Mouse (Mus musculus) limb, embryonic 15.5 days (tissue): Measurements from ENCODE around the gene Crkl. TPM values are rescaled to one million over a fixed set of nuclear protein-coding genes. Genes with fewer than 3 reads are reported as not detected.

Source experiments
- ATAC-seq: fragments of 200-750 bp; cut with Nextera tagmentation; 2 replicates; pipeline ENCODE4 v1.8.0; 2017; ENCODE audit warnings: low read depth, moderate TSS enrichment; ENCODE audit not compliant: insufficient number of reproducible peaks, low FRiP score, low TSS enrichment
- H3K27ac ChIP-seq: fragments of 300-500 bp; sonication (generic); 2 replicates; pipeline ENCODE4 v1.5.1; 2015; ENCODE audit warnings: moderate library complexity, mild to moderate bottlenecking, inconsistent platforms
- H3K27me3 ChIP-seq: fragments of 300-500 bp; sonication (generic); 2 replicates; pipeline ENCODE4 v1.6.1; 2015; ENCODE audit warnings: inconsistent platforms
- H3K36me3 ChIP-seq: fragments of 300-500 bp; sonication (generic); 2 replicates; pipeline ENCODE4 v1.6.1; 2015; ENCODE audit warnings: inconsistent platforms
- H3K4me1 ChIP-seq: fragments of 300-500 bp; sonication (generic); 2 replicates; pipeline ENCODE4 v1.6.1; 2015; ENCODE audit warnings: inconsistent platforms
- H3K4me2 ChIP-seq: fragments of 300-500 bp; sonication (generic); 2 replicates; pipeline ENCODE4 v1.6.1; 2015; ENCODE audit warnings: mild to moderate bottlenecking, inconsistent platforms
- H3K4me3 ChIP-seq: fragments of 300-500 bp; sonication (generic); 2 replicates; pipeline ENCODE4 v1.5.1; 2015; ENCODE audit warnings: mild to moderate bottlenecking, inconsistent platforms
- H3K9ac ChIP-seq: fragments of 300-500 bp; sonication (generic); 2 replicates; pipeline ENCODE4 v1.6.1; 2015; ENCODE audit warnings: inconsistent platforms
- H3K9me3 ChIP-seq: fragments of 300-500 bp; sonication (generic); 2 replicates; pipeline ENCODE4 v1.6.1; 2016; ENCODE audit warnings: inconsistent platforms
- WGBS: fragments of 180-500 bp; shearing (Covaris S2); methylation state at CpG from one replicate; pipeline ENCODE4 v1.1.7; 2015; 5-methylcytosine and 5-hydroxymethylcytosine counted together
- polyA plus RNA-seq: library from polyadenylated mRNA; unstranded; fragments of >200 nt; fragmentation: Nextera tagmentation; extraction: Ambion mirVana; gene quantifications from 2 replicates; pipeline ENCODE4 v1.2.1, GENCODE M21; 2015

The Crkl gene
- polyA plus RNA-seq, 1 experiment from 2014 or later, result 69.5 TPM

DNA sequence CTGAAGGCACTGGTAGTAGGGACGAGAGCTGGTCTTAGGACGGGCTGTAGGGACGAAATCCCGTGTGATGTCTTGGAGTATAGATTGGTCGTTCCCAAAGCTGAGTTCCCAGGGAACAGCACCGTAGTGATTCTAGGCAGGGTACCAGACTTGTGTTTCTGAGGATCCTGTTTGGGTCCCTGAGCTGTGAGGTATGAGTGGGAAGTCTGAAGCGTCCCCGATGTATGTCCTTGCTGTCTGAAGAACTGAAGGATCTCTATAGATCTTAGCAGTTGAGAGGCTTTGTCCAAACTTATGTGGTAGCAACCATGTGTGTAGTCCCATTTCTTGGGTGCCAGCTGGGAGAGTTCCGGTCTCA lies 57.4 kb downstream of the Crkl start:
- 8% methylated on average over 9 of the region's 9 CpGs for WGBS
- H3K27me3 ChIP-seq, result no peaks in the 10 kb centered on the region
- peak overlapping the region; percentile 64 for H3K9ac ChIP-seq
- peaks cover 36% of the 10 kb centered on the region for H3K36me3 ChIP-seq
- peak overlapping the region; percentile 72 for H3K4me2 ChIP-seq
- H3K4me3 ChIP-seq, result peak overlapping the region; percentile 67
- H3K4me1 ChIP-seq, result peaks cover 13% of the 10 kb centered on the region
- no peak for ATAC-seq
- peak overlapping the region; percentile 92 for H3K27ac ChIP-seq
- H3K9me3 ChIP-seq, result no peaks in the 10 kb centered on the region

DNA sequence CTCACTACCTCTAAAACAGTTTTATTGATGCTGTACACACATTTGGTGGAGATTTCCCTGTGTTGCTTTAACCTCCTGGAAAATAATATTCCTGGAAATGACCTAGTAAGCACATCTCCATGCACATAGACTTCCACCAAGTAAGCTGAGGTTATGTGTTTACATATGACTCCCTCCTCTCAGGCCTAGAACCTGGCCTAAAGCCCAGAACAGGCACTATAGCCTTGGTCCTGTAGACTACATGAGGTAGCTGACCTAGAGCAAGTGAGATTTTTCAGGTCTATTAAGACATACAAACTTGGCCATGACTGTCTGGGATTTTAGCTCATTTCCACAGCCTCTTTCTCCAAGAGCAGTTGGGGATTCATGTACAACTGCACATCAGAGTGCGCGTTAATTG lies 58.4 kb downstream of the Crkl start:
- no peak overlapping the region for H3K4me3 ChIP-seq
- H3K27me3 ChIP-seq, result no peaks in the 10 kb centered on the region
- H3K9ac ChIP-seq, result no peak overlapping the region
- H3K4me1 ChIP-seq, result peaks cover 13% of the 10 kb centered on the region
- H3K9me3 ChIP-seq, result no peaks in the 10 kb centered on the region
- ATAC-seq, result no peak
- H3K4me2 ChIP-seq, result no peak overlapping the region
- H3K36me3 ChIP-seq, result peaks cover 44% of the 10 kb centered on the region
- H3K27ac ChIP-seq, result no peak overlapping the region
- 95% methylated on average over 2 of the region's 2 CpGs for WGBS

DNA sequence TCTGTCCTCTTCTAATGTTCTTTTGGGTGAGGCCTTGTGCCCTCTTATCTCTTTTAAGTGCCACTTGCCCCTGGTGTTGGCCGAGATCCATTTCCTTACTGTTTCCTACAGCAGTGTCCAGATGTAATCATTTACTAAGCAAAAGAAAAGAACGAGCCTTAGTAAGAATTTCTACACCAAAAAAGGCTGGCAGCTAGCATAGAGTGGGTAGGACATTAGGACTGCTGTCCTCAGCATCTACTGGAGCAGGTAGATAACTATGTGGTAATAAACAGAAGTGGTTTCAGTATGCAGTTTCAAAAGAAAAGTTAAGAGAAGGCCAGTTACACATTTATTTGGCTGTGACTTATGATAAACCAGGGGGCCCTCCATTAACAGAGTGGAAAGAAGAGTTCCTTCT lies 58.9 kb downstream of the Crkl start:
- no peak overlapping the region for H3K4me3 ChIP-seq
- no peak overlapping the region for H3K27ac ChIP-seq
- H3K4me2 ChIP-seq, result no peak overlapping the region
- ATAC-seq, result no peak
- H3K36me3 ChIP-seq, result peaks cover 50% of the 10 kb centered on the region
- no peaks in the 10 kb centered on the region for H3K27me3 ChIP-seq
- no peak overlapping the region for H3K9ac ChIP-seq
- H3K4me1 ChIP-seq, result peaks cover 13% of the 10 kb centered on the region
- no peaks in the 10 kb centered on the region for H3K9me3 ChIP-seq
- WGBS, result 86% methylated on average over 2 of the region's 2 CpGs

DNA sequence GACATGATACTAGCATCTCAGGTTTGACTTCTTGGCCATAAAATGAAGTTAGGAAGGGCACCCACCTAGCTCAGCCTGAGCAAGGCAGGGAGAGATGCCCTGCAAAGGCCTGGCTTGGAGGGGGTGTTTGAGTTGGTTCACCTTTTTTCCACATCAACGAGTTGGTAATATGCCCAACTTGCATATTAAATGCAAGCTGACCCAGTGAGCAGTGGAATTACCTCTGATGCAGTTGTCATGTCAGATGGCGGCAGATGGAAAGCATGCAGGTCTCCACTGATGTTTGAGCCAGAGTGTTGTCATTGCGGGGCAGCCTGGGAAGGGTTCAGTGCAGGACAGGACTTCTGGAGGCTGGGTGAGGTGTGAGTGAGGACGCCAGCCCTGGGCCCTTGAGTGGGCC lies 59.6 kb downstream of the Crkl start:
- WGBS, result 90% methylated on average over 4 of the region's 4 CpGs
- ATAC-seq, result no peak
- H3K4me3 ChIP-seq, result no peak overlapping the region

DNA sequence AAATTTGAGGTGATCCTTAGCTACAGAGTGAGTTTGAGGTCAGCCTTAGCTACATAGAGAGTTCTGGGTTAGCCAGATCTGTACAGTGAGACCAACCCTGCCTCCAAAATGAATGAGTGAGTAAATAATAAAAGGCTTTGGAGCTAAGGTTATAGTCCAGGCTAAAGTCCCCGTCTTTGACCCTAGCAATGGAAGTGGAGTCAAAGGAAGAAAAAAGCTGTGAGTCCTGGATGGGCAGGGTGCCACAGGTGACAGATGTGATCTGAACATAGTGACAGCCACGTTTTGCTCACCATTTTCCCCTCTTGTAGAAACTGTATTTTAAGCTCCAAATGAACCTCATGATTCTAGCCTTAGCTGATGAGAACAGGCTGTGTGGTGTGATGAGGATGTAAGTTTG lies 67.1 kb downstream of the Crkl start:
- Histone ChIP-seq H3K36me3 (peaks cover 97% of the 10 kb centered on the region), H3K4me2 (no peak overlapping the region), H3K4me3 (no peak overlapping the region), H3K27ac (no peak overlapping the region), H3K4me1 (no peaks in the 10 kb centered on the region), H3K9ac (no peak overlapping the region), H3K27me3 (no peaks in the 10 kb centered on the region), H3K9me3 (no peaks in the 10 kb centered on the region)
- ATAC-seq, result no peak
- WGBS, result 88% methylated on average over 2 of the region's 2 CpGs

More for the DNA sequence above, 59.6 kb downstream of the Crkl start:
- peaks cover 13% of the 10 kb centered on the region for H3K4me1 ChIP-seq
- H3K27ac ChIP-seq, result no peak overlapping the region
- H3K4me2 ChIP-seq, result no peak overlapping the region
- H3K27me3 ChIP-seq, result no peaks in the 10 kb centered on the region
- H3K9ac ChIP-seq, result no peak overlapping the region
- H3K9me3 ChIP-seq, result no peaks in the 10 kb centered on the region
- H3K36me3 ChIP-seq, result peaks cover 57% of the 10 kb centered on the region

DNA sequence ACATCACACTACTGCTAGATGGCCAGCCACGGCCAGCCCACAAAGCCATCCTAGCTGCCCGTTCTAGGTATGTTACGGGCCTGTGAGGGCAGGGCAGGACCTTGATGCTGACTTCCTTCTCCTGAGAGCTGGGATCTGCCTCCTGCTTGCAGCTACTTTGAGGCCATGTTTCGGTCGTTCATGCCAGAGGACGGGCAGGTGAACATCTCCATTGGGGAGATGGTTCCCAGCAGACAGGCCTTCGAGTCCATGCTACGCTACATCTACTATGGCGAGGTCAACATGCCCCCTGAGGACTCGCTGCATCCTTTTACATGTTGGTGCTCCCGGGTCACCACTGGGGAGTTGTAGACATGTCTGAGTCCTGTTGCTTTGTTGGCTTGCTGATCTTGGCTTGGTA lies 72.4 kb downstream of the Crkl start:
- Histone ChIP-seq H3K36me3 (peaks cover 97% of the 10 kb centered on the region), H3K27me3 (no peaks in the 10 kb centered on the region), H3K9ac (no peak overlapping the region), H3K4me1 (peaks cover 3% of the 10 kb centered on the region; the same call in 1 of the 2 replicates), H3K27ac (no peak overlapping the region), H3K9me3 (no peaks in the 10 kb centered on the region), H3K4me3 (no peak overlapping the region), H3K4me2 (no peak overlapping the region)
- WGBS, result 91% methylated on average over 11 of the region's 11 CpGs
- ATAC-seq, result no peak

DNA sequence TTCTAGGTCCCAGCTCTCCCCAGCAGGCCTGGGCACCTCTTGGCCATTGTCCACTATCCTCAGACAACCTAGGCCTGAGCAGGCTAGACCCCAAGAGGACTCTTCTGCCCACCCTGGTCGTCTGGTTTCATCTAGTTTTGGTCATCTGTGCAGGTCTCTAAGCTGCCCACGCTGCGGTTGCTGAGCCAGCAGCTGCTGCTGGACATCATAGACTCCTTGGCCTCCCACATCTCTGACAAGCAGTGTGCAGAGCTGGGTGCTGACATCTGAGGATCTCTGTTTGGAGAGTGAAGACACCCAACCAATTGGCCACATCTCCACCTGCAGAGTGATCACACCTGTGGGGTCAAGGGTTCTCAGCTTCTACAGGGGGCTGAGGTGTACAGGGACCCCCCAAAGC lies 73.7 kb downstream of the Crkl start:
- H3K36me3 ChIP-seq, result peaks cover 85% of the 10 kb centered on the region
- ATAC-seq, result no peak
- H3K9ac ChIP-seq, result no peak overlapping the region
- WGBS, result 83% methylated on average over 3 of the region's 3 CpGs
- no peak overlapping the region for H3K4me3 ChIP-seq
- no peak overlapping the region for H3K27ac ChIP-seq
- no peak overlapping the region for H3K4me2 ChIP-seq
- peaks cover 10% of the 10 kb centered on the region for H3K4me1 ChIP-seq
- H3K27me3 ChIP-seq, result no peaks in the 10 kb centered on the region
- H3K9me3 ChIP-seq, result no peaks in the 10 kb centered on the region

DNA sequence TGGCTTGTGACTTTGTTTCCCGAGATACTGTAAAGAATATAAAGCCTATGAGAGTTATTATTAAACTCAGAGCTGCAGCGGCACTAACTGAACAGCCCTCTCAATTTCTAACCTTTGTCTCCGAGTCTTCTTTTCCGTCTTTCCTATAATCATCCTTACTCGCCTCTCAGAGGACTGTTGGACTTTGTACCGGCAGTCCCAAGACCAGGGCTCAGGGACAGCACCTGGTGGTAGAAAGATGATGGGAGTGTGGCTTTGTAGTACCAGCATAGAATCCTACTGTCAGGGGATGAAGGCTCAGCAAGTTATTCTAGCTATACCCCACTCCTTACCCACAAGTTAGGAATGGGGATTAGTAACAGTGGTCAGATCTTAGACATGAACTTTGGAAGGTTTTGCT lies 74.4 kb downstream of the Crkl start:
- Histone ChIP-seq H3K27me3 (no peaks in the 10 kb centered on the region), H3K36me3 (peaks cover 78% of the 10 kb centered on the region), H3K4me2 (no peak overlapping the region), H3K27ac (no peak overlapping the region), H3K9me3 (no peaks in the 10 kb centered on the region), H3K9ac (no peak overlapping the region), H3K4me1 (peaks cover 11% of the 10 kb centered on the region), H3K4me3 (no peak overlapping the region)
- ATAC-seq, result no peak
- WGBS, result 89% methylated on average over 6 of the region's 6 CpGs

DNA sequence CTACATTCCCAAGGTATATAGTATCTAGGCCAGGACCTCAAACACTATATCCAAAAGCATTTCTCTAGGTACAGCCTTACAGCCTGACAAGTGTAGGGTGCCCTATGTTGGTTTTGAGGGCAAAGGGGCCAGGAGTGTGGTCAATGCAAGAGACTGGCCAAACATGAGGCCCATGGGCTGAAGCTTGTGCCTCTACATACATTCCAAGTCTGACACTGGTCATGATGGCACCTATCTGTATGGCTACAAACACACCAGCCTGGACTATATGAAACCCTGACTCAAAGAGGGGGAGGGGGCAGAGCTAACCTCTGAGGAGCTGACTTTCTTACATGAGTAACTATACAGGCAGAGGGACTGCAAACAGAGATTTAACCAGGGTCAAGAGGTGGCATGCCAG lies 75.8 kb downstream of the Crkl start:
- Histone ChIP-seq H3K4me1 (peaks cover 18% of the 10 kb centered on the region), H3K4me2 (no peak overlapping the region), H3K27me3 (no peaks in the 10 kb centered on the region), H3K4me3 (no peak overlapping the region), H3K27ac (no peak overlapping the region), H3K9me3 (no peaks in the 10 kb centered on the region), H3K36me3 (peaks cover 64% of the 10 kb centered on the region), H3K9ac (no peak overlapping the region)
- ATAC-seq, result no peak

DNA sequence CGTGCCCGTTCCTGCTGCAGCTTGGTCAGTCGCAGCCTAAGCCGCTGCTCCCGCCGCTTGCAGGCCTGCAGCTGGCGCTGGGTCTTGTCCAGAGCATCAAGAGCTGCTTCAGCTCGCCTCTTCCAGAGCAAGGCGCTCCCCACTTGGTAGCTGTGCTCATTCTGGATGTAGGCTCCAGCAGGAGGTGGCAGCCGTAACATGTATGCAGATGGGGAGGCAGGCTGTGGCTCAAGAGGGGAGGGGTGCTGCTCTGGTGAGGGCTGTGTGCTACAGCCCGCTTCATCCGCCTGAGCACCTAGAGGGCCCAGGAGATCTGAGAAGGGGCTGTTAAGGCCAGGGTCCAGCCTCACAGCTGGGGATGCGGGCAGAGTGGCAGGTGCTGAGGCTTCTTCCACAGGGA lies 76.5 kb downstream of the Crkl start:
- peaks cover 57% of the 10 kb centered on the region for H3K36me3 ChIP-seq
- H3K27me3 ChIP-seq, result no peaks in the 10 kb centered on the region
- H3K4me3 ChIP-seq, result no peak overlapping the region
- no peak overlapping the region for H3K27ac ChIP-seq
- no peaks in the 10 kb centered on the region for H3K9me3 ChIP-seq
- 0 out of 2 replicates have a peak overlapping the region, but pooled peaks have one; percentile 17 for H3K9ac ChIP-seq
- ATAC-seq, result no peak
- no peak overlapping the region for H3K4me2 ChIP-seq
- WGBS, result 91% methylated on average over 13 of the region's 13 CpGs
- peaks cover 18% of the 10 kb centered on the region for H3K4me1 ChIP-seq

DNA sequence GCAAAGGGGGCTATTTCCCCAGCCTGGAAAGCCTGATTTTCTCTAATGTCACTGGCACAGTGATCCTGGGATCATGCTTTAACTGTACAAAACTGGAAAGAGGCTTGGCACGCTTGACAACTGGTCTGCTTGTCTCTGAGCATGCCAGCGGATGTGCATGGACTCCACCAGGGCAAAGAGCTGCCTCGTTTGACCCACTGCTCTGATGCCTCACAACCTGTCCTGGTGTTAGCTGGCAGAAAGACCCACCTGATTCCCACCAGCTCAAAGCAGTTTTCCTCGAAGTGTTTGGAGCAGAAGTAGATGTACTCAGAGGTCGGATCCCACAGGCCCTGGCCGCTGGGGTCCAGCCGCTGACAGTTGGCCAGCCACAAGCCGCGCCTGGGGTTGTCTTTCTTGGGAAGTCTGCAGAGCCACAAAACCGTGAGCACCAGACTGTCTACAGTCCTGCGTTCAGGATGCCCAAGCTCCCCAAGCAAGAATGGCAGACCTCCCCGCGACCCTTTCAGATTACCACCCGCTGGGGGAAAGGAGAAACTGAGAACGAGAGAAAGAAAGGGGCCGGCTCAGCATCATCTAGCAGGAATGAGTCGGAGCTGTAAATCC lies 78.3 kb downstream of the Crkl start:
- peak overlapping the region; percentile 72 for H3K4me3 ChIP-seq
- H3K4me1 ChIP-seq, result peaks cover 18% of the 10 kb centered on the region
- H3K4me2 ChIP-seq, result peak overlapping the region; percentile 74
- H3K9me3 ChIP-seq, result no peaks in the 10 kb centered on the region
- WGBS, result 11% methylated on average over 17 of the region's 17 CpGs
- H3K27me3 ChIP-seq, result no peaks in the 10 kb centered on the region
- H3K36me3 ChIP-seq, result peaks cover 42% of the 10 kb centered on the region
- ATAC-seq, result no peak
- peak overlapping the region; percentile 98 for H3K27ac ChIP-seq
- H3K9ac ChIP-seq, result peak overlapping the region; percentile 77

DNA sequence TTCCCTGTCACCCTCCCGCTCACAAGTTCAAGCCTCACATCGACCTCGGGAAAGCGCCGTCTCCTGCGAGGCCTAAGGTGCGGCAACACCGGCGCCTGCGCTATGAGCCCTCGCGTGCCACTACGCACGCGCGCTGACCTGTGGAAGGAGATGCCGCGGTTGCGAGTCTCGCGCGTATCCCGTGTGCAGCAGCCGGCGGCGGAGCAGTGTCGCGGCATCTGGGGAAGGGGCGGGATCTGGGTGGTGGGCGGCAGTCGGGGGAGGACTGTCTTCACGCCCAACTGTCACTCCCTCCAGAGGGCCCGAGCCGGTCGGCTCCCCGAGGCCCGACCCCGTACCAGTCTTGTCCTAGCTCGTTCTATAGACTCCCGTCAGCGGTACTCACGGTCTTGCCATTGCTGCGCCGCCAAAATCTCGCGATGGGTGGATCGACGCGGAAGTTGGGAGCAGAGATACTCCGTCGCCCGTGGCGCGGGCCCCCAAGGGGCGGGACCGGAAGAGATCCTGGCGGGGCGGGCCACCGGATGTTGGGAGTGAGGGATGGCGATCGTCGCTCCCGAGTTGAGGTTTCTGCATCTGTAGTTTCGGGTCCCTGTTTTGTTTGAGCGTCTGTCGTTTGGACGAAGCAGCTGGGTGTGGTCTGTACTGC lies 79.0 kb downstream of the Crkl start, which contains the start of gene Thap7:
Gene Thap7, minus strand, starts transcription at position 497 of the 649 bp plus-strand sequence.
- Histone ChIP-seq H3K27ac (peak within 1 kb of the TSS; percentile 98), H3K4me2 (peak within 1 kb of the TSS; percentile 74), H3K9ac (peak within 1 kb of the TSS; percentile 77), H3K36me3 (peaks cover 36% of the 10 kb centered on the region), H3K4me3 (peak within 1 kb of the TSS; percentile 72), H3K4me1 (peaks cover 18% of the 10 kb centered on the region), H3K9me3 (no peaks in the 10 kb centered on the region), H3K27me3 (no peaks in the 10 kb centered on the region)
- under 1% methylated on average over 67 of the region's 67 CpGs for WGBS
- ATAC-seq, result peak; percentile 96
